Mouse (Mus musculus) CH12.LX (cell line): ENCODE results near the gene Rps23. TPM values are rescaled to one million over a fixed set of nuclear protein-coding genes. Genes with fewer than 3 reads are reported as not detected.

Source experiments
- DNase-seq: peaks from one replicate; pipeline ENCODE4 v3.0.0-alpha.2; 2013; ENCODE audit errors: extremely low read depth
- H3K27ac ChIP-seq: 2 replicates; pipeline ENCODE4 v1.5.1; 2012; ENCODE audit warnings: low read depth, mild to moderate bottlenecking, control low read depth, moderate library complexity; ENCODE audit not compliant: insufficient read depth
- H3K27me3 ChIP-seq: replicated peaks from 2 replicates; pipeline ENCODE3; 2012; ENCODE audit warnings: inconsistent platforms
- H3K36me3 ChIP-seq, 2 experiments: replicated peaks in 1 of 2; 2 replicates each; pipeline versions ENCODE3 to v1.6.1; 2012; ENCODE audit warnings: inconsistent platforms in 1 of 2, low read length in 1 of 2, mild to moderate bottlenecking in 1 of 2, mixed read lengths in 1 of 2, moderate library complexity in 1 of 2; ENCODE audit not compliant: control insufficient read depth in 1 of 2, insufficient read depth in 1 of 2
- H3K4me1 ChIP-seq, 2 experiments: 2 replicates each; pipeline ENCODE4 v1.6.1; 2012; ENCODE audit warnings: inconsistent platforms in 1 of 2, moderate library complexity in 1 of 2; ENCODE audit not compliant: insufficient read depth in 2 of 2, control insufficient read depth in 1 of 2
- H3K4me2 ChIP-seq: 2 replicates; pipeline ENCODE4 v1.6.1; 2012; ENCODE audit warnings: low read depth, mild to moderate bottlenecking, control low read depth; ENCODE audit not compliant: poor library complexity, insufficient read depth, severe bottlenecking
- H3K4me3 ChIP-seq, 3 experiments: fragments of 150-350 bp in 1 of 3; sonication (generic) in 1 of 3; replicated peaks in 1 of 3; 2 replicates each; pipeline versions ENCODE3 to v1.5.1; 2011 to 2012; ENCODE audit warnings: low read depth in 2 of 3, low read length in 2 of 3, mild to moderate bottlenecking in 2 of 3, moderate library complexity in 2 of 3, control low read depth in 1 of 3, improper control_type of control experiment in 1 of 3, inconsistent platforms in 1 of 3, mixed read lengths in 1 of 3; ENCODE audit not compliant: poor library complexity in 1 of 3
- H3K79me2 ChIP-seq: replicated peaks from 2 replicates; pipeline ENCODE4 v1.6.1; 2012; ENCODE audit warnings: mild to moderate bottlenecking, moderate library complexity; ENCODE audit not compliant: control insufficient read depth, poor library complexity, insufficient read depth, severe bottlenecking; ENCODE audit errors: extremely low read depth
- H3K9ac ChIP-seq: 2 replicates; pipeline ENCODE4 v1.6.1; 2012; ENCODE audit warnings: low read depth, mild to moderate bottlenecking, control low read depth, moderate library complexity; ENCODE audit not compliant: insufficient read depth
- H3K9me3 ChIP-seq: replicated peaks from 2 replicates; pipeline ENCODE3; 2012; ENCODE audit warnings: low read length, inconsistent platforms, mixed read lengths
- CHD1 ChIP-seq: IDR thresholded peaks from 2 replicates; pipeline ENCODE4 v1.6.1; 2012; ENCODE audit warnings: low read depth, low read length, improper control_type of control experiment, inconsistent platforms
- CHD2 ChIP-seq: IDR thresholded peaks from 2 replicates; pipeline ENCODE4 v1.6.1; 2011; ENCODE audit warnings: low read length, improper control_type of control experiment
- CTCF ChIP-seq, 2 experiments: IDR thresholded peaks in 1 of 2; conservative IDR thresholded peaks in 1 of 2; 2 replicates each; pipeline ENCODE4 v1.5.1; 2011 to 2012; ENCODE audit warnings: low read depth in 2 of 2, low read length in 2 of 2, improper control_type of control experiment in 1 of 2, inconsistent platforms in 1 of 2, mild to moderate bottlenecking in 1 of 2, moderate library complexity in 1 of 2
- E2F4 ChIP-seq: IDR thresholded peaks from 2 replicates; pipeline ENCODE4 v1.6.1; 2011; ENCODE audit warnings: low read depth, low read length, improper control_type of control experiment; ENCODE audit not compliant: insufficient replicate concordance
- IRF4 ChIP-seq: IDR thresholded peaks from 2 replicates; pipeline ENCODE4 v1.6.1; 2014; ENCODE audit warnings: low read depth, mild to moderate bottlenecking, inconsistent platforms, low read length, improper control_type of control experiment
- JUN ChIP-seq: IDR thresholded peaks from 2 replicates; pipeline ENCODE4 v1.6.1; 2011; ENCODE audit warnings: low read depth, mild to moderate bottlenecking, low read length, improper control_type of control experiment, moderate library complexity; ENCODE audit not compliant: insufficient read depth
- KAT2A ChIP-seq: IDR thresholded peaks from 2 replicates; pipeline ENCODE4 v1.6.1; 2012; ENCODE audit warnings: low read length, improper control_type of control experiment, inconsistent platforms; ENCODE audit not compliant: insufficient replicate concordance
- MEF2A ChIP-seq: IDR thresholded peaks from 2 replicates; pipeline ENCODE4 v1.6.1; 2014; ENCODE audit warnings: low read depth, mild to moderate bottlenecking, inconsistent platforms, low read length, improper control_type of control experiment, borderline replicate concordance
- MYC ChIP-seq: IDR thresholded peaks from 2 replicates; pipeline ENCODE4 v1.6.1; 2011; ENCODE audit warnings: low read depth, mild to moderate bottlenecking, improper control_type of control experiment, low read length
- NELFE ChIP-seq: IDR thresholded peaks from 2 replicates; pipeline ENCODE4 v1.6.1; 2011; ENCODE audit warnings: low read depth, low read length, improper control_type of control experiment
- POLR2AphosphoS2 ChIP-seq: IDR thresholded peaks from 2 replicates; pipeline ENCODE4 v1.6.1; 2011; ENCODE audit warnings: low read depth, low read length, improper control_type of control experiment
- RAD21 ChIP-seq: IDR thresholded peaks from 2 replicates; pipeline ENCODE4 v1.6.1; 2011; ENCODE audit warnings: low read depth, mild to moderate bottlenecking, low read length, improper control_type of control experiment, moderate library complexity
- SMC3 ChIP-seq: IDR thresholded peaks from 2 replicates; pipeline ENCODE4 v1.6.1; 2011; ENCODE audit warnings: low read depth, low read length, improper control_type of control experiment
- TBP ChIP-seq: conservative IDR thresholded peaks from 2 replicates; pipeline ENCODE4 v1.6.1; 2011; ENCODE audit warnings: low read depth, low read length, improper control_type of control experiment
- TCF12 ChIP-seq: IDR thresholded peaks from 2 replicates; pipeline ENCODE4 v1.6.1; 2014; ENCODE audit warnings: low read depth, mild to moderate bottlenecking, inconsistent platforms, low read length, improper control_type of control experiment
- UBTF ChIP-seq: IDR thresholded peaks from 2 replicates; pipeline ENCODE4 v1.6.1; 2012; ENCODE audit warnings: low read depth, mild to moderate bottlenecking, inconsistent platforms, low read length, improper control_type of control experiment, moderate library complexity
- USF1 ChIP-seq: IDR thresholded peaks from 2 replicates; pipeline ENCODE4 v1.6.1; 2014; ENCODE audit warnings: low read depth, mild to moderate bottlenecking, inconsistent platforms, low read length, improper control_type of control experiment
- USF2 ChIP-seq: conservative IDR thresholded peaks from 2 replicates; pipeline ENCODE4 v1.6.1; 2011; ENCODE audit warnings: low read depth, low read length, improper control_type of control experiment
- ZKSCAN1 ChIP-seq: IDR thresholded peaks from 2 replicates; pipeline ENCODE4 v1.6.1; 2012; ENCODE audit warnings: low read depth, inconsistent platforms, low read length, improper control_type of control experiment, borderline replicate concordance
- ZNF384 ChIP-seq: IDR thresholded peaks from 2 replicates; pipeline ENCODE4 v1.6.1; 2012; ENCODE audit warnings: low read depth, low read length, improper control_type of control experiment, inconsistent platforms
- dilution Hi-C: fragments of 300-500 bp; cut with MboI; formaldehyde crosslinking; loops from 2 replicates; pipeline ENCODE4 v1.14.3; 2020; ENCODE audit warnings: low sequenced_read_pairs; ENCODE audit not compliant: extremely low pct_unique_long_range_greater_than_20kb, extremely low pct_ligation_motif_present
- in situ Hi-C: fragments of 300-500 bp; cut with MboI; formaldehyde crosslinking; loops from 3 replicates; pipeline ENCODE4 v1.14.3; 2019; ENCODE audit warnings: low sequenced_read_pairs, low pct_ligation_motif_present, low pct_unique_long_range_greater_than_20kb, mixed read lengths
- polyA plus RNA-seq: library from polyadenylated mRNA; unstranded; fragments of >175 nt; gene quantifications from 2 replicates; pipeline ENCODE4 v1.2.1, GENCODE M21; 2012; ENCODE audit warnings: low read depth; ENCODE audit not compliant: insufficient read length
- total RNA-seq, 2 experiments: library from RNA; depleted of rRNA; stranded (reverse); fragments of 300-350 nt in 1 of 2; fragments of >200 nt in 1 of 2; gene quantifications; 2 replicates each; pipeline ENCODE4 v1.2.3; 2012 to 2014

Gene Rps23
- total and polyA plus RNA-seq, 3 experiments: 1,042 to 2,005 (median 1,970) TPM

GRCm38 (mm10) chr13:90886568-90886983 lies 36.2 kb upstream of the Rps23 start:
- Histone ChIP-seq H3K9ac (no peak overlapping the region), H3K4me2 (peak overlapping the region; percentile 59), H3K27ac (no peak overlapping the region), H3K9me3 (no peaks in the 10 kb centered on the region), H3K27me3 (no peaks in the 10 kb centered on the region), H3K79me2 (no peaks in the 10 kb centered on the region), H3K4me1 (no peaks in the 10 kb centered on the region), H3K4me3 (no peak overlapping the region)
- dilution Hi-C loops: no loop called here
- peak; percentile 51 for DNase-seq
- no peak for TF ChIP-seq JUN
- TF ChIP-seq CTCF (conservative IDR thresholded peaks at IDR 0.05 in 1 of 2, IDR thresholded peaks at IDR 0.05 in 1 of 2; ENCODE audit: low read depth in 2 of 2, low read length in 2 of 2): peak; percentile 43 to 76
- TF ChIP-seq CHD1: no peak
- TF ChIP-seq NELFE: no peak
- TF ChIP-seq USF1: no peak
- TF ChIP-seq TBP: no peak
- TF ChIP-seq IRF4: peak; percentile 38; the same call in 1 of the 2 replicates
- TF ChIP-seq USF2: no peak
- TF ChIP-seq KAT2A: no peak
- no peak for TF ChIP-seq POLR2AphosphoS2
- peak; percentile 39 for TF ChIP-seq SMC3
- TF ChIP-seq TCF12: no peak
- no peak for TF ChIP-seq MYC
- no peak for TF ChIP-seq ZKSCAN1
- no peak for TF ChIP-seq E2F4
- peak; percentile 100 for TF ChIP-seq ZNF384
- peak; percentile 74 for TF ChIP-seq RAD21
- TF ChIP-seq MEF2A: no peak
- TF ChIP-seq CHD2: no peak
- TF ChIP-seq, all 38 proteins: peak for 5
- in situ Hi-C loops: no loop called here
- no peaks in the 10 kb centered on the region for H3K36me3 ChIP-seq

GRCm38 (mm10) chr13:90890111-90890510 lies 32.6 kb upstream of the Rps23 start:
- H3K4me2 ChIP-seq: no peak overlapping the region
- H3K27ac ChIP-seq: no peak overlapping the region
- DNase-seq: no peak
- H3K4me1 ChIP-seq: no peaks in the 10 kb centered on the region
- dilution Hi-C loops (no loop called here), in situ Hi-C loops (no loop called here)
- no peaks in the 10 kb centered on the region for H3K79me2 ChIP-seq
- H3K4me3 ChIP-seq: no peak overlapping the region
- H3K27me3 ChIP-seq: no peaks in the 10 kb centered on the region
- no peaks in the 10 kb centered on the region for H3K36me3 ChIP-seq
- no peak overlapping the region for H3K9ac ChIP-seq
- TF ChIP-seq ZKSCAN1 (no peak), UBTF (no peak), CHD1 (no peak), TCF12 (no peak), KAT2A (no peak), RAD21 (no peak)
- H3K9me3 ChIP-seq: no peaks in the 10 kb centered on the region
